Mouse (Mus musculus): ENCODE results near the gene Hkdc1. TPM values are rescaled to one million over a fixed set of nuclear protein-coding genes. Genes with fewer than 3 reads are reported as not detected.

Hkdc1 gene
- polyA plus RNA-seq, 2 experiments from 2014 or later = 0.16 TPM; not detected in 1

Other genes starting within 250 kb of the Hkdc1 start
- under 1 TPM in 1 of 2 experiments, not detected in 1; 0.15 TPM for gene Tspan15, start 191.2 kb downstream of the Hkdc1 start, polyA plus RNA-seq (2017; shearing (Covaris generic))
- gene Tacr2, start 170.1 kb downstream of the Hkdc1 start, polyA plus RNA-seq (2017; shearing (Covaris generic)) = not detected
- gene Hk1, start 42.6 kb downstream of the Hkdc1 start, polyA plus RNA-seq (2017; shearing (Covaris generic)) = 10 to 100 TPM; 52.7 to 92.5 TPM
- gene 4930507D05Rik, start 27.0 kb upstream of the Hkdc1 start, polyA plus RNA-seq (2017; shearing (Covaris generic)) = not detected
- gene Supv3l1, start 27.2 kb upstream of the Hkdc1 start, polyA plus RNA-seq (2017; shearing (Covaris generic)) = 1 to 10 TPM; 9.0 to 10.0 TPM
- gene Vps26a, start 64.3 kb upstream of the Hkdc1 start, polyA plus RNA-seq (2017; shearing (Covaris generic)) = 10 to 100 TPM; 68.8 to 72.1 TPM
- 1,000 to 10,000 TPM; 1,983 to 1,991 TPM for gene Srgn, start 105.0 kb upstream of the Hkdc1 start, polyA plus RNA-seq (2017; shearing (Covaris generic))
- 1 to 10 TPM; 4.1 to 6.0 TPM for gene Kif1bp, start 156.0 kb upstream of the Hkdc1 start, polyA plus RNA-seq (2017; shearing (Covaris generic))
- 10 to 100 TPM; 54.1 to 60.2 TPM for gene Ddx21, start 179.8 kb upstream of the Hkdc1 start, polyA plus RNA-seq (2017; shearing (Covaris generic))
- gene Ddx50, start 228.7 kb upstream of the Hkdc1 start, polyA plus RNA-seq (2017; shearing (Covaris generic)) = 10 to 100 TPM; 91.8 to 100.0 TPM